Mouse (Mus musculus): ENCODE results near the gene Apobec1.

- TF ChIP-seq CTCF (IDR thresholded peaks at IDR 0.05) (no peak), EP300 (IDR thresholded peaks at IDR 0.05) (no peak)
These were observed 58.7 kb downstream of the Apobec1 start for GRCm38 (mm10) chr6:122543574-122543973.
